Mouse (Mus musculus) megakaryocyte, embryonic 14.5 days (primary cell): ENCODE data around the gene Nxpe4. TPM values are rescaled to one million over a fixed set of nuclear protein-coding genes. Genes with fewer than 3 reads are reported as not detected.
"Not testable (repeated sequence)": the region's sequence is repeated elsewhere in the genome, so short reads cannot be mapped to it uniquely, and the experiment has no call there.

Experiments
- H3K27me3 ChIP-seq: replicated peaks from 2 replicates; pipeline ENCODE3; 2012; ENCODE audit warnings: inconsistent platforms
- H3K36me3 ChIP-seq: replicated peaks from 2 replicates; pipeline ENCODE3; 2012; ENCODE audit warnings: low read length, inconsistent platforms, mixed read lengths
- H3K4me1 ChIP-seq: 2 replicates; pipeline ENCODE4 v1.6.1; 2012; ENCODE audit warnings: inconsistent platforms
- H3K4me3 ChIP-seq: replicated peaks from 2 replicates; pipeline ENCODE3; 2012; ENCODE audit warnings: moderate library complexity, mild to moderate bottlenecking, inconsistent platforms
- H3K9me3 ChIP-seq: 2 replicates; pipeline ENCODE4 v1.6.1; 2012; ENCODE audit warnings: inconsistent platforms
- FLI1 ChIP-seq: IDR thresholded peaks from 2 replicates; pipeline ENCODE4 v1.6.1; 2012; ENCODE audit warnings: low read length, inconsistent platforms, mixed read lengths
- GATA1 ChIP-seq: IDR thresholded peaks from 3 replicates; pipeline ENCODE4 v1.6.1; 2012; ENCODE audit warnings: mixed read lengths, low read length, inconsistent platforms, borderline replicate concordance
- polyA plus RNA-seq: library from polyadenylated mRNA; stranded (reverse); fragments of >175 nt; gene quantifications from 2 replicates; pipeline ENCODE4 v1.2.3, GENCODE M21; 2012; ENCODE audit warnings: low replicate concordance; ENCODE audit not compliant: insufficient read depth

Nxpe4 gene
- polyA plus RNA-seq, 1 experiment, result 0.07 TPM

- H3K36me3 ChIP-seq, result no peaks in the 10 kb centered on the region
- TF ChIP-seq FLI1 (no peak), GATA1 (no peak)
- no peak overlapping the region for H3K4me3 ChIP-seq
Measured at GRCm38 (mm10) chr9:48374357-48374756, 212.5 kb downstream of the Nxpe4 start.

DNA sequence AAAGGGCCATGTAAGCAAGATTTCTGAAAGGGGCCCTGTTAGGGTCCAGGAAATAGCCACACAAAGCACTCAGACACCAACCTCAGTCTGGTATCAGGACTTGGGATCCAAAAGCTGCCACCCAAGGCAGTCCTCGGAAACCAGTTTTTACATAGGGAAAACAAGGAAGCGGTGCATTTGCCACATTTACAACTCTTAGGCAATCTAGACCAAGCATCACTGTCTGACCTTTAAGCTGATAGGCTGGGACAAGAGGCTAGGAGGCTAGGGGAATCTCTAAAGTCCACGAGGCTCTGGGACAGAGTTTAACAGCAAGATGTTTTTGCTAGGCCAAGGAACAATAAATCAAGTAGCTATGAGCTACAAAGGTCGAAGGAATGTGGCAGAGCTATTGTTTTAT, 226.6 kb downstream of the Nxpe4 start:
- H3K4me3 ChIP-seq, result no peak overlapping the region
- H3K4me1 ChIP-seq, result no peaks in the 10 kb centered on the region; the same call in 1 of the 2 replicates
- H3K9me3 ChIP-seq, result no peaks in the 10 kb centered on the region
- H3K36me3 ChIP-seq, result no peaks in the 10 kb centered on the region
- TF ChIP-seq FLI1, result no peak
- no peaks in the 10 kb centered on the region for H3K27me3 ChIP-seq

More at GRCm38 (mm10) chr9:48374357-48374756, 212.5 kb downstream of the Nxpe4 start:
- Histone ChIP-seq H3K27me3 (no peaks in the 10 kb centered on the region), H3K9me3 (no peaks in the 10 kb centered on the region), H3K4me1 (peaks cover 23% of the 10 kb centered on the region)

DNA sequence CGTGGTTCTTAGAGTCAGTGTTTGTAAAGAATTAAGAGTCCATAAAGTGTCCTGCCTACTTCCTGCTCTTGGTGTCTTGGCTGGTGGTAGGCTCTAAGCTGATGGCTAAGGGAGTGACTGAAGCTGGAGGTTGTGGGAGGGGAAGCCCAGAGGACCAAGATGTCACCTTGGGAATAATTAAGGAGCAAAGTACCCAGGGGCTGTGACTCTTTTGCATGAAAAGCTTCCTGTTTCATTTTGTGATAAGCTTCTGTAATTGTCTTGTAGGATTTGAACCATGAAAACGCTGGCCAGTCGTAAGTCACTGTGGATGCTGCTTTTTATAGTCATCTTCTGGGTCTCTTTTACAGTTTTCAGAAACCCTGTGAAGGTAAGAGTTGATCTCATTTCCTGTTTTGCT, 228.2 kb downstream of the Nxpe4 start:
- H3K4me3 ChIP-seq, result no peak overlapping the region
- H3K36me3 ChIP-seq, result no peaks in the 10 kb centered on the region
- H3K4me1 ChIP-seq, result no peaks in the 10 kb centered on the region; the same call in 1 of the 2 replicates
- no peak for TF ChIP-seq FLI1
- no peak for TF ChIP-seq GATA1
- H3K27me3 ChIP-seq, result no peaks in the 10 kb centered on the region
- H3K9me3 ChIP-seq, result no peaks in the 10 kb centered on the region

DNA sequence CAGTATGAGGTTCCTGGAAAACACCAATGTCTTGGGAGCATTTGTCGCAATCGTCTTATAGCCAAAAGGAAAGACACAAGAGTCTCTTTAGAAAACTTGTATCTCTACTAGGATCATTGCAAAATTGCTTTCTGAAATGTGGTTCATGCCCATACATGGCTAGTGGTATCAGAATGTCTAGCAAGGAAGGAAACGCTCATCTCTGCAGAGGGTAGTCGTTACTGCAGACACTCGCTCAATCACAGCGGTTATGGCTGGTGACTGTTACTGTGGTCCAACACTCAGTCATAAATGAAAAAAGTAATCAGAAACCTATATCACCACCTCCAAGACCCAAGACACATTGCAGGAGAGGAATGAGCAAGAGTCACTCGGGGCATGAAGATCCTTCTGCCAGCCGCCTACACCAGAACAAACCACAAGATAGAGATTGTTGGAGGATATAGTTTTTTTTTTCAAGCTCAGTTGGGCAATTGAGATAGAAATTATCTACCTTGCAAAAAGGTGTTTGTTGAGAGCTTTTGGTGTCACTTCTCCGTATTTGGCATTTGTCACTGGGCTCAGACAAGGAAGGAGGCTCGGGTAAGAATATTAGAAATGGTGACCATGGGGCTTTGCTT, 241.9 kb downstream of the Nxpe4 start:
- no peaks in the 10 kb centered on the region for H3K36me3 ChIP-seq
- peaks cover 10% of the 10 kb centered on the region for H3K27me3 ChIP-seq
- no peak for TF ChIP-seq GATA1
- no peak for TF ChIP-seq FLI1
- no peak overlapping the region for H3K4me3 ChIP-seq
- peaks cover 12% of the 10 kb centered on the region for H3K9me3 ChIP-seq
- peaks cover 9% of the 10 kb centered on the region for H3K4me1 ChIP-seq

- TF ChIP-seq GATA1, result no peak
- no peak for TF ChIP-seq FLI1
- no peak overlapping the region for H3K4me3 ChIP-seq
- peaks cover 9% of the 10 kb centered on the region for H3K4me1 ChIP-seq
- peaks cover 10% of the 10 kb centered on the region for H3K27me3 ChIP-seq
- H3K36me3 ChIP-seq, result no peaks in the 10 kb centered on the region
- H3K9me3 ChIP-seq, result peaks cover 12% of the 10 kb centered on the region
Measured at GRCm38 (mm10) chr9:48404687-48405086, 242.9 kb downstream of the Nxpe4 start.

- peaks cover 4% of the 10 kb centered on the region for H3K9me3 ChIP-seq
- no peak overlapping the region for H3K4me3 ChIP-seq
- H3K4me1 ChIP-seq, result peaks cover 14% of the 10 kb centered on the region
- H3K36me3 ChIP-seq, result no peaks in the 10 kb centered on the region
- H3K27me3 ChIP-seq, result peaks cover 10% of the 10 kb centered on the region
- TF ChIP-seq FLI1 (no peak), GATA1 (no peak)
Measured at GRCm38 (mm10) chr9:48407549-48408327, 245.9 kb downstream of the Nxpe4 start.

- Histone ChIP-seq H3K27me3 (peaks cover 10% of the 10 kb centered on the region), H3K4me3 (no peak overlapping the region), H3K9me3 (0 out of 2 replicates have a peak, but pooled peaks cover under 1% of the 10 kb centered on the region), H3K36me3 (no peaks in the 10 kb centered on the region), H3K4me1 (peaks cover 14% of the 10 kb centered on the region)
- TF ChIP-seq FLI1 (no peak), GATA1 (no peak)
Measured at GRCm38 (mm10) chr9:48410217-48411035, 248.6 kb downstream of the Nxpe4 start.

GRCm38 (mm10) chr9:48413591-48413990, 251.8 kb downstream of the Nxpe4 start:
- H3K4me1 ChIP-seq, result peaks cover 8% of the 10 kb centered on the region
- H3K36me3 ChIP-seq, result no peaks in the 10 kb centered on the region
- TF ChIP-seq FLI1 (no peak), GATA1 (no peak)
- peaks cover 14% of the 10 kb centered on the region for H3K27me3 ChIP-seq
- no peaks in the 10 kb centered on the region for H3K9me3 ChIP-seq
- H3K4me3 ChIP-seq, result no peak overlapping the region

GRCm38 (mm10) chr9:48417366-48417765, 255.5 kb downstream of the Nxpe4 start:
- not testable (repeated sequence) for H3K36me3 ChIP-seq, H3K9me3 ChIP-seq, H3K4me3 ChIP-seq
- Histone ChIP-seq H3K27me3 (peaks cover 16% of the 10 kb centered on the region), H3K4me1 (peaks cover 15% of the 10 kb centered on the region)

GRCm38 (mm10) chr9:48417994-48418393, 256.2 kb downstream of the Nxpe4 start:
- Histone ChIP-seq H3K36me3 (no peaks in the 10 kb centered on the region), H3K4me1 (peaks cover 19% of the 10 kb centered on the region), H3K27me3 (peaks cover 16% of the 10 kb centered on the region), H3K9me3 (no peaks in the 10 kb centered on the region), H3K4me3 (no peak overlapping the region)
- no peak for TF ChIP-seq FLI1
- TF ChIP-seq GATA1, result no peak
